Mouse (Mus musculus) forebrain, postnatal 0 days (tissue): ENCODE measurements around the gene Nrl. TPM values are rescaled to one million over a fixed set of nuclear protein-coding genes. Genes with fewer than 3 reads are reported as not detected.

ENCODE experiments used
- ATAC-seq: fragments of 200-750 bp; cut with Nextera tagmentation; 2 replicates; pipeline ENCODE4 v1.8.0; 2017; ENCODE audit warnings: mild to moderate bottlenecking, moderate library complexity
- DNase-seq: peaks from one replicate; pipeline ENCODE4 v3.0.0-alpha.2; 2015
- H3K27ac ChIP-seq: fragments of 300-500 bp; sonication (generic); 2 replicates; pipeline ENCODE4 v1.5.1; 2014; ENCODE audit warnings: low read depth, mild to moderate bottlenecking, antibody characterized with exemption, low read length, moderate library complexity, mixed read lengths
- H3K27me3 ChIP-seq: fragments of 300-500 bp; sonication (generic); 2 replicates; pipeline ENCODE4 v1.6.1; 2014; ENCODE audit warnings: mild to moderate bottlenecking, low read length, mixed read lengths; ENCODE audit not compliant: insufficient read depth
- H3K36me3 ChIP-seq: fragments of 300-500 bp; sonication (generic); 2 replicates; pipeline ENCODE4 v1.6.1; 2014; ENCODE audit warnings: mild to moderate bottlenecking, moderate library complexity; ENCODE audit not compliant: insufficient read depth
- H3K4me1 ChIP-seq: fragments of 300-500 bp; sonication (generic); 2 replicates; pipeline ENCODE4 v1.6.1; 2014; ENCODE audit warnings: antibody characterized with exemption; ENCODE audit not compliant: insufficient read depth
- H3K4me2 ChIP-seq: fragments of 300-500 bp; sonication (generic); 2 replicates; pipeline ENCODE4 v1.6.1; 2014; ENCODE audit warnings: low read depth, mild to moderate bottlenecking, moderate library complexity
- H3K4me3 ChIP-seq: fragments of 300-500 bp; sonication (generic); 2 replicates; pipeline ENCODE4 v1.5.1; 2014; ENCODE audit warnings: low read depth, low read length, mixed read lengths
- H3K9ac ChIP-seq: fragments of 300-500 bp; sonication (generic); 2 replicates; pipeline ENCODE4 v1.6.1; 2014; ENCODE audit warnings: mild to moderate bottlenecking
- H3K9me3 ChIP-seq: fragments of 300-500 bp; sonication (generic); 2 replicates; pipeline ENCODE4 v1.6.1; 2016; ENCODE audit warnings: low read length
- CTCF ChIP-seq: sonication (generic); IDR thresholded peaks from 2 replicates; pipeline ENCODE4 v1.5.1; 2016; ENCODE audit warnings: antibody characterized with exemption, control low read depth, low read depth
- WGBS: fragments of 180-500 bp; shearing (Covaris S2); extraction: QIAGEN DNeasy Blood & Tissue Kit; methylation state at CpG from one replicate; pipeline ENCODE4 v1.1.7; 2014; 5-methylcytosine and 5-hydroxymethylcytosine counted together
- polyA plus RNA-seq: library from polyadenylated mRNA; unstranded; fragments of >200 nt; fragmentation: Nextera tagmentation; extraction: Ambion mirVana; gene quantifications from 2 replicates; pipeline ENCODE4 v1.2.1, GENCODE M21; 2015
- total RNA-seq: library from RNA; depleted of rRNA; stranded (reverse); fragments of >200 nt; gene quantifications from 2 replicates; pipeline ENCODE4 v1.2.3, GENCODE M21; 2014

Gene Nrl
- total and polyA plus RNA-seq, 2 experiments from 2014 or later: 0.21 to 2.0 TPM

DNA sequence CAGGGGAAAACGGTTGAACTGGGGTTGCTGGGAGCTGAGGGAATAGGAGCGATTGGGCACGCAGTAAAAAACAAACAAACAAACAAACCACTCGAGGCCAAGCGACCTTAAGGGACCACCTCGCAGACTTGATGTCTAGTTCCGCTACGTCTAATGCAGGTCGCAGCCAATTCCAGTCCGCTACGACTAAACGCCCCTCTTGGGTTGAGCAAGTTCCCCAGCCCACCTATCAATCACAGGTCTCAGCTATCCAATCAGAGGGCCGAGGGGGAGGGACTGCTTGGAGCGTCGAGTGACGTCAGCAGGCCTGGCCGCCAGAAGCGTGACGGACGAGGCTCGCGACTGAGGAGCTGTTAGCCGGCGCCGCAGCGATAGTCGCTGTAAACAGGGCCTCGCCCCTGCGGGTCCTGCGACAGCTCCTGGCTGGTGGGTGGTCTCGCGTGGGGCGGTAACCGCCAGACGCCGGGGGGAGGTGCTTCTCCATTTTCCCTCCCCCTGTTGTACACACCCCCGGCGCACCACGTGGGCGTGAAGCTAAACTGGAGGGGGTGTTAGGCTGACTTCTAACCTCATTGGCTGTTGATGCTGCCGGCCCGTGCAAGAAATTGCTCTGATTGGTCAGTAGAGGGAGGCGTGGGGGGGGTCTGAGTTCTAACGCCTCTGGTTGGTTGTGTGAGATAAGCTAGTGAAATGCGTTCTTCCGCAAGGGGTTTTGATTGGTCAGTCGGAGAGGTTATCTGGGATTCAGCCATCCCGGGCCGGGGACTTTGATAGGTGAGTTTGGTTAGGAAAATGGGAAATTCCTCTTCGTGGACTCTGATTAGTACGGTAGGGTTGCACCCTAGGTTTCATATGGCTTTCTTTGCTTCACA is 35.7 kb upstream of the Nrl start, which contains the start of gene A730061H03Rik:
Gene A730061H03Rik (minus strand): TSS at position 205 of the 872 bp plus-strand sequence.
- TF ChIP-seq CTCF: 0 out of 2 replicates have a peak, but pooled peaks have one; percentile 38

DNA sequence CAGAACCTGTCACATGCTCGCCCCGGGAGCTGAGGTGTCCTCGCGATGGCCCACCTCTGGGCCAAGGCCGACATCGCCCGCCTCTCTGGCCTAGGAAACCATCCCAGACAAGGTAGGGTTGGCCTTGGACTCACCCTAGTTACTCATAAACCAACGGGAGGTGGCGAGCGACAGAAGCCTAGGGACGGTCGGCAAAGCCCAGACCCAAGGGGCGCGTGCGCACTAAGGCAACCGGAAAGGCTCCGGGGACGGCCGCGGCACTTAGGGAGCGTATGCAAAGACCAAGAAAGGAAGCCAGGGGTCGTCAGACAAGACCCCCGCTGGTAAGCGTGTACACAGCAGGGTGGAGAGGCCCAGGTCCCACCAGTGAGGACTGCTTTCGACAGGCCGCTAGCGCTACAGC is 35.0 kb upstream of the Nrl start, which contains the start of gene Dcaf11:
Gene Dcaf11 (plus strand): TSS at position 208 of the 403 bp plus-strand sequence.
- Histone ChIP-seq H3K9me3 (no peaks in the 10 kb centered on the region), H3K9ac (peak within 1 kb of the TSS; percentile 68), H3K4me3 (peak within 1 kb of the TSS; percentile 58), H3K4me2 (peak within 1 kb of the TSS; percentile 74), H3K27ac (peak within 1 kb of the TSS; percentile 95), H3K36me3 (peaks cover 15% of the 10 kb centered on the region), H3K27me3 (no peaks in the 10 kb centered on the region), H3K4me1 (peaks cover 9% of the 10 kb centered on the region)
- WGBS: under 1% methylated on average over 27 of the region's 27 CpGs
- TF ChIP-seq CTCF: peak; percentile 64
- ATAC-seq (peak; percentile 74), DNase-seq (peak; percentile 95)

More for the DNA sequence above, 35.7 kb upstream of the Nrl start, which contains the start of gene A730061H03Rik:
- no peaks in the 10 kb centered on the region for H3K9me3 ChIP-seq
- WGBS: 3% methylated on average over 51 of the region's 51 CpGs
- no peaks in the 10 kb centered on the region for H3K27me3 ChIP-seq
- ATAC-seq (peak; percentile 95), DNase-seq (peak; percentile 99)
- peaks cover 21% of the 10 kb centered on the region for H3K36me3 ChIP-seq
- H3K4me1 ChIP-seq: peaks cover 9% of the 10 kb centered on the region
- H3K4me2 ChIP-seq: peak within 1 kb of the TSS; percentile 74
- peak within 1 kb of the TSS; percentile 68 for H3K9ac ChIP-seq
- peak within 1 kb of the TSS; percentile 58 for H3K4me3 ChIP-seq
- peak within 1 kb of the TSS; percentile 95 for H3K27ac ChIP-seq

DNA sequence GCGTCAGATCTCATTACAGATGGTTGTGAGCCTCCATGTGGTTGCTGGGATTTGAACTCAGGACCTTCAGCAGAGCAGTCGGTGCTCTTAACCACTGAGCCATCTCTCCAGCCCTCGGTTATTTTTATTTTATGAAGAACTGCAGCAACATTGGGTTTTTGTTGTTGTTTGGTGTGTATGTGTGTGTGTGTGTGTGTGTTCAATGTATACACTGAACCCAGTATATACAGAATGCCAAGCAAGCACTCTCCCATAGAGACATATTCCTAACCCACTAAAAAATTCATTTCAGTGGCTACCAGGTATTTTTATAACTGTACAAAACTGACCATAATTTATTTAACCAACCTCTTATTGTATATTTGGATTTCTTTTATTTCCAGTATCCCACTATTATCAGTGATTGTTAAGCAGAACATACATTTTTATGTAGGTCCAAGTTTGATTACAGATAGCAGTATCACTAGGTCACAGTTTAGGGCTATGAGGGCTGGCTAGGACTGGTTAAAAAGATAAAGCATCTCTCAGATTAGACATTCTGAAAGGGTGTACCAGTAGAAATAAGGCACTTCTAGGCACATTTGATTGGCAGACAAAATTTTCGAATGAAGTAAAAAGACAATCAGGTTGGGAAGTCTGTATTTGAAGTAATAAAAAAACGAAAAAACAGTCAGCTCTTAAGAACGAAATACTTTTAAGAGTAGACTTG is 34.1 kb upstream of the Nrl start:
- no peak; the same call in 1 of the 2 replicates for TF ChIP-seq CTCF
- ATAC-seq (no peak), DNase-seq (no peak)
- 55% methylated on average over 6 of the region's 6 CpGs for WGBS
- Histone ChIP-seq H3K4me2 (peak overlapping the region; percentile 74), H3K4me1 (peaks cover 9% of the 10 kb centered on the region), H3K9me3 (no peaks in the 10 kb centered on the region), H3K27ac (no peak overlapping the region), H3K4me3 (peak overlapping the region; percentile 58), H3K27me3 (no peaks in the 10 kb centered on the region), H3K36me3 (peaks cover 6% of the 10 kb centered on the region), H3K9ac (no peak overlapping the region)

DNA sequence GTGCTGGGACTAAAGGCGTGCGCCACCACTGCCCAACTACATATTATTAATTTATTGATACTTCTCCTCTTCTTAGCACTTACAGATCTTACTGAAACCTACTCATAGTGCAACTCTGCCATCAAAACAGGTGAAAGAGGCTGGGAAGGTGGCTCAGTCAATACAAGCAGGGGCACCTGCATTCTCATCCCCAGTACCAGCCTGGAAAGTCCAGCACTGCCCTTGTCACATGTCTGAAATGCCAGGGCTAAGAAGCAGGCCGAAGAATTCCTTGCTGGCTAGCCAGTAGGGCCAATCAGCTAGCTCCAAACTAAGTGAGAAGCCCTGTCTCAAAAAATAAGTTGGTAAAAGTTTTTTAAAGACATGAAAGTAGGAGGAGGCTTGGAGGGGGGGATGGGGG is 32.8 kb upstream of the Nrl start:
- ATAC-seq (no peak), DNase-seq (no peak)
- H3K27me3 ChIP-seq: no peaks in the 10 kb centered on the region
- H3K36me3 ChIP-seq: no peaks in the 10 kb centered on the region
- H3K4me2 ChIP-seq: no peak overlapping the region
- no peak overlapping the region for H3K27ac ChIP-seq
- peaks cover 9% of the 10 kb centered on the region for H3K4me1 ChIP-seq
- TF ChIP-seq CTCF: no peak
- 92% methylated on average over 3 of the region's 3 CpGs for WGBS
- no peaks in the 10 kb centered on the region for H3K9me3 ChIP-seq
- H3K9ac ChIP-seq: no peak overlapping the region
- H3K4me3 ChIP-seq: no peak overlapping the region

DNA sequence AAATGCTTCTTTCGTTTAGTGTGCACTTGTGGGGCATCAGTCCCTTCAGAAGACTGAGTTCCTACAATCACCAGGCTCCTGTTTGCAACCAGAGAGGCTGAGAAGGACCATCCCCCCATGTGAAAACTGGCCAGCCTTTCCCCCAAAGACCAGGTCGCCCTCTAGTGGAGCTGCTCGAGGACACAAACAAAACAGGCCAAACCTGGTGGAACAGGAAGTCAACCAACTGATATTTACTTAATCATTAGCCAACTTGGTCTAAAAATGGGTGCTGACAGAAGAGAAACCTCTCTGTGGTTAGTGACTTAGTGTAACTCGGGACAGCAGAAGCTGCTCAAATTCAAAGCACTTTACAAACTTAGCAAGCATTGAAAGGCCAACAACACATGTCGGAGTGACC is 32.2 kb upstream of the Nrl start:
- no peak overlapping the region for H3K4me3 ChIP-seq
- WGBS: 26% methylated on average over 5 of the region's 5 CpGs
- H3K27ac ChIP-seq: no peak overlapping the region

DNA sequence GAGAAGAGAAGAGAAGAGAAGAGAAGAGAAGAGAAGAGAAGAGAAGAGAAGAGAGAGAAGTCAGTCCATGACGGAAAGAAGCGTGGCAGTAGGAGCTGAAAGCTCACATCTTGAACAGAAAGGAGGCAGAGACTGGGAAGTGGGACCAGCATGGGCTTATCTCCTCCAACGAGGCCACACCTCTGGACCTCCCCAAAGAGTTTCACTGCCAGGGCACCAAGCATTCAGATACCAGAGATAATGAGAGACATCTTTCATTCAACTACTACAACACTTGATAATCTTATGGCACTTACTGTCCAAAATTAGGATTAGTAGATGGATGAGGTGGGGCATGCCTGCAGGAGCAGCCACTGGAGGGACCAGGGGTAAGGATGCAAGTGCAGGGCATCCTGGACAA is 31.0 kb upstream of the Nrl start:
- Histone ChIP-seq H3K9me3 (no peaks in the 10 kb centered on the region), H3K27ac (no peak overlapping the region), H3K4me3 (no peak overlapping the region), H3K4me2 (no peak overlapping the region), H3K36me3 (no peaks in the 10 kb centered on the region), H3K9ac (no peak overlapping the region), H3K4me1 (no peaks in the 10 kb centered on the region), H3K27me3 (no peaks in the 10 kb centered on the region)
- no peak for DNase-seq
- TF ChIP-seq CTCF: no peak
- 79% methylated on average over 3 of the region's 3 CpGs for WGBS
- no peak for ATAC-seq

More for the DNA sequence above, 32.2 kb upstream of the Nrl start:
- peak; percentile 83 for TF ChIP-seq CTCF
- no peaks in the 10 kb centered on the region for H3K9me3 ChIP-seq
- no peak overlapping the region for H3K4me2 ChIP-seq
- peaks cover 9% of the 10 kb centered on the region for H3K4me1 ChIP-seq
- peak; percentile 75 for DNase-seq
- no peaks in the 10 kb centered on the region for H3K27me3 ChIP-seq
- ATAC-seq: no peak
- no peaks in the 10 kb centered on the region for H3K36me3 ChIP-seq
- H3K9ac ChIP-seq: no peak overlapping the region

DNA sequence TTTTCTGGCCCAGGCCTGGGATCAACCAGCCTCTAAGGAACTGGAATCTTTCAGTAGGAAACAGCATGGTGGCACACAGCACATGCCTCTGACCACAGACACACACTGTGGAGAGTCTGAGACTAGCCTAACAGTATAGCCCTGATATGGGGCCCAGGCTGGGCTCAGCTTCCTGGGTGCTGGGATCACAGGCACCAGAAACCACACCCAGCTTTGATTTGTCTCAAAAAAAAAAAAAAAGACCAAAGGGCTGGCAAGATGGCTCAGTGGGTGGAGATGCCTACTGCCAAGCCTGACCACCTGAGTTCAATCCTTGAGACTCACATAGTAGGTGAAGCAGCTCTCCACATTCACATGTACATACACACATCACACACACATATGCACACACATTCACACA is 29.9 kb upstream of the Nrl start:
- Histone ChIP-seq H3K27ac (no peak overlapping the region), H3K9ac (no peak overlapping the region), H3K4me1 (no peaks in the 10 kb centered on the region), H3K9me3 (no peaks in the 10 kb centered on the region), H3K4me2 (no peak overlapping the region), H3K27me3 (no peaks in the 10 kb centered on the region), H3K36me3 (no peaks in the 10 kb centered on the region), H3K4me3 (no peak overlapping the region)
- ATAC-seq (no peak), DNase-seq (no peak)
- no peak for TF ChIP-seq CTCF
